Mouse (Mus musculus) embryonic stem cell, embryonic (primary cell): ENCODE data around the gene BC030499.

Experiments
- CTCF ChIA-PET, 4 experiments: fragments of 300-600 bp in 2 of 4; fragments of 350-600 bp in 2 of 4; sonication (Branson Sonifier 250); formaldehyde crosslinking; loops; one replicate each; lab custom pipeline; 2022; ENCODE audit warnings: inconsistent platforms in 2 of 4; lab: Charles Lee
- POLR2A ChIA-PET, 4 experiments: fragments of 300-600 bp in 2 of 4; fragments of 350-600 bp in 2 of 4; sonication (Branson Sonifier 250); formaldehyde crosslinking; loops; one replicate each; lab custom pipeline; 2022; ENCODE audit warnings: antibody characterized with exemption in 4 of 4, inconsistent platforms in 1 of 4; lab: Charles Lee

BC030499 gene

DNA sequence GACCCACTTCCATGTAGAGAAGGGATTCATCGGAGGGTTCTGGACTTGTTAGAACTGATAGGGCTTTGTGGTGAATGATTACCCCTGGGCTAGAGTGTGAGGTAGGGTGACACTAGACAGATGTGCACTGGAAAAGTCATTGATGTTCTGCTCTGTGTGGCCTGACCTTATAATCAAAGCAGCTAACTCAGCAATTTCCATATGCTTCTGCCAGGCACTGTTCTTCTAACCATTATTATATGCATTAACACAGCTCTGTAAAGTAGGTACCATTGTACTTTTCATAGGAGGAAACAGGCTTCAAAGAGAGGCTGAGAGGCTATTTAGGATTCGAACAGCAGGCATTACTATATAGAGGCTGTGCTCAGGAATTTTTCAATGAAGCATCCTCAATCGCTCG lies 36.6 kb downstream of the BC030499 start:
- CTCF ChIA-PET, result interaction anchor here in 2 of 4 experiments (0.7 to 1.4 kb wide), 5 partner anchors 9 to 744 kb away, joined by 4 to 7 read pairs (median 6); partner anchors contain the start of gene Unc119 (in 1 of the 2)
- POLR2A ChIA-PET, result interaction anchor here in 3 of 4 experiments (0.7 to 3.8 kb wide), 20 partner anchors 10 to 247 kb away, joined by 3 to 49 read pairs (median 4); partner anchors contain the start of genes Eral1 (in 1 of the 3), Poldip2 (in 1 of the 3), Rpl23a (in 1 of the 3) and Sarm1 (in 1 of the 3)

DNA sequence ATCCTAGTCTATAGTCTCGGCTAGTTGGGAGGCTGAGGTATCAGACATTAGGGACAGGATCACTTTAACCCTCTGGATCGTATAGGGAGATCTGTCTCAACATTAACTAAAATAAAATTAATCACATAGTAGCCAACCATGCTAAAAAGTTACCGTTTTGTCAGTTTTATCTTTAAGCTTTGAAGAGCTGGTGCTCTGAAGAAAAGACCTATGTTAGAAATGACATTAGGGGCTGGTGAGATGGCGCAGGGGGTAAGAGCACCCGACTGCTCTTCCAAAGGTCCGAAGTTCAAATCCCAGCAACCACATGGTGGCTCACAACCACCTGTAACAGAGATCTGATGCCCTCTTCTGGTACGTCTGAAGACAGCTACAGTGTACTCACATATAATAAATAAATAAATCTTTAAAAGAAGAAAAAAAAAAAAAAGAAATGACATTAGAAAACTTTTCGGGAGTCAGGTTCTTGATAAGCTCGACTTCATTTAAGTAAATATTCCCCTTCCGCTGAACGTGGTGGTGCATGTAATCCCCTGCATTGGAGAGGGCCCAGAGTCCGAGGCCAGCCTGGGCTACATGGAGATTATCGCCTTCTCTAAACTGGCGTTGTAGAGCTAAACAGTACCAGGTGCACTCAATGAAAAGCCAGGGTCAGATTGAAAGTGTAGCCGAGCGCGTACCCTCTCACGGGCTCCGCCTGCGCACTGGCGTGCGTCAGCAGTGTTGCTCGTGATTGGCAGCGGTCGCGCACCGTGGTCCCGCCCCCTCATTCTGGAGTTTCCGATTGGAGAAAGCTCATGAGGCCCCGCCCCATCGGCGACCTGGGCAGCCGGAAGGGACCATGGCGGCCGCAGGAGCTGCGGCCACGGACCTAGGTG lies 37.2 kb downstream of the BC030499 start, which contains the start of gene Pigs:
TSS of gene Pigs (plus strand) at position 782 of the 878 bp plus-strand sequence.
- POLR2A ChIA-PET, result interaction anchor here (0.5 to 3.8 kb wide), 90 partner anchors 9 to 927 kb away, joined by 3 to 49 read pairs (median 4); partner anchors contain the start of genes Rpl23a (in 3 of the 4), 2610507B11Rik (in 2 of the 4), Sarm1 (in 2 of the 4) and Unc119 (in 2 of the 4)

GRCm38 (mm10) chr11:78328512-78329056 lies 37.9 kb downstream of the BC030499 start:
- CTCF ChIA-PET, result interaction anchor here (0.5 to 1.7 kb wide), 27 partner anchors 10 to 348 kb away, joined by 3 to 9 read pairs (median 3); partner anchors contain the start of genes Nek8 (in 1 of the 4), Tlcd1 (in 1 of the 4) and Unc119 (in 1 of the 4)
- POLR2A ChIA-PET, result interaction anchor here (0.5 to 3.8 kb wide), 87 partner anchors 8 to 926 kb away, joined by 3 to 49 read pairs (median 4); partner anchors contain the start of genes Rpl23a (in 3 of the 4), 2610507B11Rik (in 2 of the 4), Poldip2 (in 2 of the 4) and Sarm1 (in 2 of the 4)

More for the DNA sequence above, 37.2 kb downstream of the BC030499 start, which contains the start of gene Pigs:
- CTCF ChIA-PET, result interaction anchor here (0.5 to 1.7 kb wide), 29 partner anchors 9 to 743 kb away, joined by 3 to 9 read pairs (median 4); partner anchors contain the start of genes Nek8 (in 1 of the 4), Tlcd1 (in 1 of the 4) and Unc119 (in 1 of the 4)

GRCm38 (mm10) chr11:78332676-78333075 lies 42.0 kb downstream of the BC030499 start:
- CTCF ChIA-PET, result interaction anchor here in 2 of 4 experiments (0.6 to 1.6 kb wide), 6 partner anchors 10 to 121 kb away, joined by 3 to 4 read pairs (median 3); no protein-coding TSS in a partner anchor
- POLR2A ChIA-PET, result interaction anchor here in 2 of 4 experiments (0.5 to 5.6 kb wide), 24 partner anchors 9 to 156 kb away, joined by 3 to 29 read pairs (median 4); partner anchors contain the start of genes Unc119 (in 2 of the 2), 2610507B11Rik (in 1 of the 2), Aldoc (in 1 of the 2) and Nek8 (in 1 of the 2)

DNA sequence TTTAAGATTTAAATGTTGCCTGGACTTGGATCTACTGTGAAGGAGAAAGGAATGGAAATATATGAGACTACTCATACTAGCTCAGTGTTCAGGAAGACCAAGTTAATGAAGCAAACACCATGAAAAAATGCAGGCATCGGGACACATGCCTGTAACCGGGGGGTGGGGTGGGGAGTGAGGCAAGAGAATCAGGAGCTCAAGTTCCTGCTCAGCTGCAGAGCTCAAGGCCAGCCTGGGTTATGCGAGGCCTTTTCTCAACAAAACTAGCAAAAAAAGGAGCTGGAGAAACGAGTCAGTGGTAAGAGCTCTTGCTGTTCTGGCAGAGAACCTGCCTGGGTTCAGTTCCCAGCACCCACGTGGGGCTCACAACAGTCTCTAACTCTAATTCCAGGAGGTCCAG lies 43.4 kb downstream of the BC030499 start:
- ChIA-PET CTCF (interaction anchor here in 3 of 4 experiments (0.5 to 1.6 kb wide), 3 partner anchors 26 to 32 kb away, joined by 3 to 4 read pairs (median 4); no protein-coding TSS in a partner anchor), POLR2A (interaction anchor here in 3 of 4 experiments (0.6 to 5.6 kb wide), 18 partner anchors 9 to 151 kb away, joined by 3 to 29 read pairs (median 4); partner anchors contain the start of genes Aldoc (in 2 of the 3), Unc119 (in 2 of the 3), 2610507B11Rik (in 1 of the 3) and Rpl23a (in 1 of the 3))

GRCm38 (mm10) chr11:78337040-78337439 lies 46.4 kb downstream of the BC030499 start:
- ChIA-PET CTCF (interaction anchor here in 2 of 4 experiments (0.7 to 1.1 kb wide), 3 partner anchors 9 to 63 kb away, joined by 3 read pairs; no protein-coding TSS in a partner anchor), POLR2A (interaction anchor here in 3 of 4 experiments (0.6 to 1.0 kb wide), 6 partner anchors 9 to 403 kb away, joined by 3 to 10 read pairs (median 3); partner anchors contain the start of gene Pigs (in 1 of the 3))

GRCm38 (mm10) chr11:78341702-78342101 lies 51.1 kb downstream of the BC030499 start:
- CTCF ChIA-PET, result interaction anchor here in 2 of 4 experiments (0.6 to 2.3 kb wide), 2 partner anchors 14 to 79 kb away, joined by 3 to 7 read pairs; partner anchors contain the start of gene Pigs (in 1 of the 2)
- POLR2A ChIA-PET, result interaction anchor here in 3 of 4 experiments (0.6 to 2.7 kb wide), 6 partner anchors 9 to 147 kb away, joined by 3 to 12 read pairs (median 3); partner anchors contain the start of gene Pigs (in 2 of the 3)

DNA sequence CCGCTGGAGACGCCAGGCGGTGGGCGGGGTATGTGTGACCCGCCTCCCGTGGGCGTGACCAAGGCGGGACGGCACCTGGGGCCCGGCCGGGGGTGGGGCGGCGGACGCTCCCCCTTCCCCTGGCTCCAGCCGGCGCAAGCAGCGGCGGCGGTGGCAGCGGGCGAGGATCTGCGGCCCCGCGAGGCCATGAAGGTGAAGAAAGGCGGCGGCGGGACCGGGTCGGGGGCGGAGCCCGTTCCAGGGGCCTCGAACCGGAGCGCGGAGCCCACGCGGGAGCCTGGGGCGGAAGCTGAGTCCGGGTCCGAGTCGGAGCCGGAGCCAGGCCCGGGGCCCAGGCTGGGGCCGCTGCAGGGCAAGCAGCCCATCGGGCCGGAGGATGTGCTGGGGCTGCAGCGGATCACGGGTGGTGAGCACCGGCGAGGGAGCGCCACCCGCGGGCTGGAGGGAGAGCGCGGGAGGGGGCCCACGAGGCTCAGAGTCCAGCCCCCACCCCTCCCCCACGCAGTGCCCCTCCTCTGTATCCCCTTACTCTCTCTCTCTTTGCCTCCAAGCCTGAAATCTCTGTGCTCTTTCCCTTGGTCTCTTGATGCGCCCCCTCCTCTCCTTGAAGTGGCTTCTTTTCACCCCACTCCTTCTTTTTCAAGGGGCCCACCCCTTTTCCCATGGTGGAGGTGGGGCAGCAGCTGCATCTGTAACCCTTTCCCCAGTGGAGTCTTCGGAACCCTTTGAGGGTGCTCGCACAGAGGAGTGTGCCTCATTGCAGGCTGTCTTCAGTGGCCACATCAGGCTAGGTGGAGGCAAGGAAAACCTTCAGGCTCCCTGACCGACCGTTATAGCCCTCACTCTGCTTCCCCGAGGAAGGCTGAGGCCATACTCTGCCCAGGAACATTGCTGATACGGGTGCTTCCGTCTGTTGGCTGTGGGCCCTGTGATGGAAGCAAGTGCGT lies 53.0 kb downstream of the BC030499 start, which contains the start of gene Unc119:
TSS of gene Unc119 (plus strand) at position 102 of the 947 bp plus-strand sequence.
- ChIA-PET CTCF (interaction anchor here (0.6 to 3.3 kb wide), 13 partner anchors 11 to 516 kb away, joined by 3 to 22 read pairs (median 4); partner anchors contain the start of gene Pigs (in 1 of the 4)), POLR2A (interaction anchor here (0.6 to 3.3 kb wide), 23 partner anchors 9 to 439 kb away, joined by 3 to 24 read pairs (median 3); partner anchors contain the start of genes Pigs (in 2 of the 4), Flot2 (in 1 of the 4) and Rpl23a (in 1 of the 4))

- ChIA-PET POLR2A (interaction anchor here (0.7 to 3.3 kb wide), 25 partner anchors 10 to 1607 kb away, joined by 3 to 24 read pairs (median 3); partner anchors contain the start of genes Pigs (in 3 of the 4), Flot2 (in 1 of the 4), Nek8 (in 1 of the 4) and Rpl23a (in 1 of the 4)), CTCF (interaction anchor here (0.6 to 3.3 kb wide), 13 partner anchors 11 to 517 kb away, joined by 3 to 22 read pairs (median 4); no protein-coding TSS in a partner anchor)
Measured at GRCm38 (mm10) chr11:78344328-78344889, 53.8 kb downstream of the BC030499 start.

- CTCF ChIA-PET, result interaction anchor here (0.6 to 3.3 kb wide), 8 partner anchors 10 to 357 kb away, joined by 3 to 12 read pairs (median 4); partner anchors contain the start of gene Pigs (in 1 of the 4)
- POLR2A ChIA-PET, result interaction anchor here (0.5 to 3.3 kb wide), 27 partner anchors 9 to 1606 kb away, joined by 3 to 24 read pairs (median 3); partner anchors contain the start of genes Pigs (in 3 of the 4), Rpl23a (in 2 of the 4), Aldoc (in 1 of the 4) and Nek8 (in 1 of the 4)
Measured at GRCm38 (mm10) chr11:78344890-78345715, 54.5 kb downstream of the BC030499 start.

- ChIA-PET CTCF (interaction anchor here in 2 of 4 experiments (1.1 to 3.3 kb wide), 5 partner anchors 9 to 18 kb away, joined by 3 to 12 read pairs (median 3); partner anchors contain the start of gene Pigs (in 1 of the 2)), POLR2A (interaction anchor here in 2 of 4 experiments (0.7 to 2.3 kb wide), 10 partner anchors 9 to 162 kb away, joined by 3 to 9 read pairs (median 3); partner anchors contain the start of genes Aldoc (in 1 of the 2), Pigs (in 1 of the 2) and Rpl23a (in 1 of the 2))
Measured at GRCm38 (mm10) chr11:78345801-78346200, 55.2 kb downstream of the BC030499 start.
